Mouse (Mus musculus) lung, postnatal 10 days (tissue): ENCODE measurements at regions not wholly inside any gene's neighbourhood (a gene's known extent, or its start where the extent isn't known, plus 50 kb on each side); places are given as distances from the start of the nearest gene placed in this dataset.

ENCODE experiments used
- DNase-seq: peaks from one replicate; pipeline ENCODE4 v3.0.0; 2021

- DNase-seq: no peak
These were observed 873.5 kb downstream of the Rapgef2 start for GRCm38 (mm10) chr3:78412669-78413419.

GRCm38 (mm10) chr3:78411395-78411794 is 874.9 kb downstream of the Rapgef2 start:
- no peak for DNase-seq

- no peak for DNase-seq
These were observed 877.1 kb downstream of the Rapgef2 start for GRCm38 (mm10) chr3:78409237-78409636.

GRCm38 (mm10) chr3:78405760-78406467 is 880.4 kb downstream of the Rapgef2 start:
- peak; percentile 47 for DNase-seq

- peak; percentile 30 for DNase-seq
These were observed 927.9 kb downstream of the Rapgef2 start for GRCm38 (mm10) chr3:78358377-78358776.

- DNase-seq: no peak
These were observed 946.4 kb downstream of the Rapgef2 start for GRCm38 (mm10) chr3:78339891-78340290.

- no peak for DNase-seq
These were observed 974.5 kb downstream of the Rapgef2 start for GRCm38 (mm10) chr3:78311630-78312406.

- DNase-seq: no peak
These were observed 985.8 kb downstream of the Rapgef2 start for GRCm38 (mm10) chr3:78300506-78300905.

GRCm38 (mm10) chr3:78291894-78292293 is 994.4 kb downstream of the Rapgef2 start:
- DNase-seq: no peak

GRCm38 (mm10) chr3:78284071-78284470 is 1002.2 kb downstream of the Rapgef2 start:
- DNase-seq: no peak

- no peak for DNase-seq
These were observed 1049.4 kb downstream of the Rapgef2 start for GRCm38 (mm10) chr3:78236920-78237319.

- no peak for DNase-seq
These were observed 1076.6 kb downstream of the Rapgef2 start for GRCm38 (mm10) chr3:78209729-78210128.

- no peak for DNase-seq
These were observed 1123.7 kb downstream of the Rapgef2 start for GRCm38 (mm10) chr3:78162601-78163000.

- no peak for DNase-seq
These were observed 1127.9 kb downstream of the Rapgef2 start for GRCm38 (mm10) chr3:78158450-78158849.
